Mouse (Mus musculus) thymus, adult 2 months (tissue): Measurements from ENCODE around the gene Cntnap5b.

Experiments used
- CTCF ChIP-seq: fragments of 200-500 bp; IDR thresholded peaks from 2 replicates; pipeline ENCODE4 v1.5.1; 2012; ENCODE audit warnings: mild to moderate bottlenecking, control low read depth, low read length, moderate library complexity, borderline replicate concordance; ENCODE audit not compliant: control insufficient read depth, poor library complexity, insufficient read depth; ENCODE audit errors: extremely low read depth
- POLR2A ChIP-seq: fragments of 200-500 bp; IDR thresholded peaks from 2 replicates; pipeline ENCODE4 v1.6.1; 2012; ENCODE audit warnings: mild to moderate bottlenecking, low read length, control low read depth, moderate library complexity; ENCODE audit not compliant: control insufficient read depth, poor library complexity, insufficient read depth; ENCODE audit errors: extremely low read depth

- TF ChIP-seq CTCF = no peak
- TF ChIP-seq POLR2A = no peak
These were observed 391.2 kb downstream of the Cntnap5b start for GRCm38 (mm10) chr1:100163588-100164357.
